17 mouse cellular contexts compared by ENCODE assay signal in genomic region chr9:102728469-102728747, GRCm38 (mm10). TPM values are rescaled to one million over a fixed set of nuclear protein-coding genes. Genes with fewer than 3 reads are reported as not detected.
DNase-seq lines count a peak whose midpoint lies in the region; ATAC-seq and TF ChIP-seq lines count a peak whose summit lies in the region.
"Had no signal": no experiment of that assay in that cellular context is flagged by ENCODE, and none has a peak within 500 bp of the region (broad histone marks: within the 10 kb centered on the region; RNA-seq: fewer than 3 reads in every experiment).

No protein-coding gene starts in this region.

- H3K27ac ChIP-seq in hindbrain, embryonic 10.5 days: peak overlapping the region; percentile 53; the same call in 1 of the 2 replicates
- no peak overlapping the region for H3K27ac ChIP-seq in hindbrain, postnatal 0 days
- 0 out of 2 replicates have a peak overlapping the region, but pooled peaks have one; percentile 6 for H3K27ac ChIP-seq in midbrain, embryonic 13.5 days
- H3K27ac ChIP-seq in midbrain, embryonic 10.5 days (replicated peaks): no peak overlapping the region
- H3K27ac ChIP-seq: embryonic facial prominence, embryonic 13.5 days; left cerebral cortex, adult 2 months; limb, embryonic 13.5 days; midbrain, embryonic 12.5 days had no signal

- TF ChIP-seq CTCF in hindbrain, postnatal 0 days (IDR thresholded peaks at IDR 0.05; ENCODE audit: low read depth): no peak

- no peaks in the 10 kb centered on the region for H3K9me3 ChIP-seq in hindbrain, embryonic 10.5 days
- no peaks in the 10 kb centered on the region for H3K9me3 ChIP-seq in hindbrain, postnatal 0 days (ENCODE audit: low read length)
- H3K9me3 ChIP-seq in midbrain, embryonic 13.5 days: no peaks in the 10 kb centered on the region
- H3K9me3 ChIP-seq in midbrain, embryonic 10.5 days (replicated peaks): no peaks in the 10 kb centered on the region
- H3K9me3 ChIP-seq: embryonic facial prominence, embryonic 13.5 days; limb, embryonic 13.5 days; midbrain, embryonic 12.5 days had no signal

- H3K9ac ChIP-seq in hindbrain, postnatal 0 days (replicated peaks; ENCODE audit: low read length): no peak overlapping the region
- H3K9ac ChIP-seq in midbrain, embryonic 13.5 days (replicated peaks): no peak overlapping the region
- H3K9ac ChIP-seq: embryonic facial prominence, embryonic 13.5 days; limb, embryonic 13.5 days; midbrain, embryonic 12.5 days had no signal

- no peak for ATAC-seq in hindbrain, postnatal 0 days
- ATAC-seq in midbrain, embryonic 13.5 days: no peak
- ATAC-seq: inflammation-experienced regulatory T-cells, adult 6 months; Patski had no signal

- no peak overlapping the region for H3K4me2 ChIP-seq in hindbrain, postnatal 0 days (ENCODE audit: low read depth, low read length)
- H3K4me2 ChIP-seq in midbrain, embryonic 13.5 days (replicated peaks): no peak overlapping the region
- H3K4me2 ChIP-seq: embryonic facial prominence, embryonic 13.5 days; limb, embryonic 13.5 days; midbrain, embryonic 12.5 days had no signal

- H3K4me1 ChIP-seq in hindbrain, embryonic 10.5 days (replicated peaks): peaks cover 71% of the 10 kb centered on the region
- H3K4me1 ChIP-seq in hindbrain, postnatal 0 days (ENCODE audit: insufficient read depth, low read length): peaks cover 23% of the 10 kb centered on the region
- H3K4me1 ChIP-seq in midbrain, embryonic 13.5 days (replicated peaks): peaks cover 59% of the 10 kb centered on the region
- H3K4me1 ChIP-seq in midbrain, embryonic 10.5 days: peaks cover 66% of the 10 kb centered on the region

- H3K4me3 ChIP-seq in hindbrain, embryonic 10.5 days: no peak overlapping the region
- no peak overlapping the region for H3K4me3 ChIP-seq in hindbrain, postnatal 0 days (ENCODE audit: low read length)
- H3K4me3 ChIP-seq in midbrain, embryonic 13.5 days (replicated peaks): no peak overlapping the region
- H3K4me3 ChIP-seq in midbrain, embryonic 10.5 days: no peak overlapping the region
- H3K4me3 ChIP-seq: embryonic facial prominence, embryonic 13.5 days; left cerebral cortex, adult 2 months; limb, embryonic 13.5 days; midbrain, embryonic 12.5 days had no signal

- H3K27me3 ChIP-seq in hindbrain, embryonic 10.5 days (ENCODE audit: insufficient read depth, poor library complexity, severe bottlenecking): no peaks in the 10 kb centered on the region
- no peaks in the 10 kb centered on the region for H3K27me3 ChIP-seq in hindbrain, postnatal 0 days (ENCODE audit: insufficient read depth, low read length)
- H3K27me3 ChIP-seq in midbrain, embryonic 13.5 days: no peaks in the 10 kb centered on the region
- no peaks in the 10 kb centered on the region for H3K27me3 ChIP-seq in midbrain, embryonic 10.5 days (ENCODE audit: low read depth, poor library complexity, severe bottlenecking)
- H3K27me3 ChIP-seq: embryonic facial prominence, embryonic 13.5 days; limb, embryonic 13.5 days; midbrain, embryonic 12.5 days; Patski had no signal

- WGBS in hindbrain, embryonic 10.5 days: 97% methylated on average over 9 of the region's 9 CpGs
- WGBS in hindbrain, postnatal 0 days: 88% methylated on average over 9 of the region's 9 CpGs
- WGBS in midbrain, embryonic 13.5 days: 90% methylated on average over 9 of the region's 9 CpGs
- 96% methylated on average over 9 of the region's 9 CpGs for WGBS in midbrain, embryonic 10.5 days

- peak; percentile 88 for DNase-seq in heart, adult 11 months
- DNase-seq in heart, adult 8-10 months (ENCODE audit: low spot score): no peak
- DNase-seq in hindbrain, embryonic 10.5 days (ENCODE audit: low spot score): no peak
- no peak for DNase-seq in hindbrain, postnatal 0 days (ENCODE audit: low spot score)
- DNase-seq in midbrain, embryonic 10.5 days (ENCODE audit: low spot score): no peak
- DNase-seq in urinary bladder, postnatal 36 days (ENCODE audit: low spot score in 2 of 2): no peak
- no peak for DNase-seq in left cerebral cortex, adult 18-20 months (ENCODE audit: low spot score in 2 of 2)
- DNase-seq: cerebellum, adult 8-10 months; gastrocnemius, postnatal 10 days; thymus, postnatal 14 days had no signal

- H3K36me3 ChIP-seq in hindbrain, embryonic 10.5 days: peaks cover 100% of the 10 kb centered on the region
- peaks cover 87% of the 10 kb centered on the region for H3K36me3 ChIP-seq in hindbrain, postnatal 0 days (ENCODE audit: insufficient read depth, low read length)
- H3K36me3 ChIP-seq in midbrain, embryonic 13.5 days: peaks cover 99% of the 10 kb centered on the region
- H3K36me3 ChIP-seq in midbrain, embryonic 10.5 days: peaks cover 100% of the 10 kb centered on the region

RNA-seq across cellular contexts. Expression of gene Amotl2, which starts 11.9 kb away (rescaled TPM):
- 10 to 100 TPM; 56.7 to 80.1 (median 58.6) TPM for total RNA-seq in heart, adult 8-10 months (2022)
- 67.6 and 70.1 TPM in 2 replicates for polyA plus RNA-seq in hindbrain, embryonic 10.5 days (2016; fragmentation: Nextera tagmentation; extraction: Ambion mirVana)
- total RNA-seq in hindbrain, postnatal 0 days (2014; rRNA removed): 116 and 162 TPM in 2 replicates
- polyA plus RNA-seq in hindbrain, postnatal 0 days (2015; fragmentation: Nextera tagmentation; extraction: Ambion mirVana): 27.3 and 31.0 TPM in 2 replicates
- 65.0 and 80.6 TPM in 2 replicates for polyA plus RNA-seq in midbrain, embryonic 13.5 days (2015; fragmentation: Nextera tagmentation; extraction: Ambion mirVana)
- polyA plus RNA-seq in midbrain, embryonic 10.5 days (2016; fragmentation: Nextera tagmentation; extraction: Ambion mirVana): 60.3 and 71.1 TPM in 2 replicates
- 10 to 100 TPM; 19.5 to 20.5 TPM for total RNA-seq in left cerebral cortex, adult 18-20 months (2021)

Comparison
In these comparisons a context has a peak if more than half of its experiments do, and no peak if none do; other contexts are left out.
1. H3K27ac ChIP-seq: peak in hindbrain, embryonic 10.5 days (single experiment) and midbrain, embryonic 13.5 days (single experiment); none in hindbrain, postnatal 0 days (single experiment) and midbrain, embryonic 10.5 days (single experiment).